Mouse (Mus musculus) granulocyte monocyte progenitor cell, adult 5-6 weeks (primary cell): ENCODE results near the gene Krt5. TPM values are rescaled to one million over a fixed set of nuclear protein-coding genes. Genes with fewer than 3 reads are reported as not detected.

Experiments
- total RNA-seq, 2 experiments: library from RNA; stranded (forward) in 1 of 2; stranded (reverse) in 1 of 2; fragments of 200-712, 200-1000 nt in 1 of 2; fragments of >200 nt in 1 of 2; fragmentation: Nextera tagmentation in 1 of 2; gene quantifications; 2 replicates each; pipeline ENCODE4 v1.2.3; 2014 to 2017

The Krt5 gene
- total RNA-seq, 2 experiments from 2014 or later, result not detected

Other genes with a start within 250 kb of the Krt5 start
- gene Krt81, start 249.1 kb downstream of the Krt5 start, total RNA-seq (2014; fragmentation: Nextera tagmentation), result not detected in 2 replicates
- not detected in 2 replicates for gene Krt81, start 249.1 kb downstream of the Krt5 start, total RNA-seq (2017)
- gene Krt86, start 239.4 kb downstream of the Krt5 start, total RNA-seq (2014; fragmentation: Nextera tagmentation), result not detected in 2 replicates
- not detected in 2 replicates for gene Krt86, start 239.4 kb downstream of the Krt5 start, total RNA-seq (2017)
- gene Krt83, start 221.4 kb downstream of the Krt5 start, total RNA-seq (2014; fragmentation: Nextera tagmentation), result not detected in 2 replicates
- gene Krt83, start 221.4 kb downstream of the Krt5 start, total RNA-seq (2017), result 0.34 TPM in 1 of 2 replicates, not detected in the other
- not detected in 2 replicates for gene Gm49425, start 195.6 kb downstream of the Krt5 start, total RNA-seq (2014; fragmentation: Nextera tagmentation)
- gene Gm49425, start 195.6 kb downstream of the Krt5 start, total RNA-seq (2017), result not detected in 2 replicates
- not detected in 2 replicates for gene Krt84, start 180.1 kb downstream of the Krt5 start, total RNA-seq (2014; fragmentation: Nextera tagmentation)
- not detected in 2 replicates for gene Krt84, start 180.1 kb downstream of the Krt5 start, total RNA-seq (2017)
- not detected in 2 replicates for gene Krt82, start 162.2 kb downstream of the Krt5 start, total RNA-seq (2014; fragmentation: Nextera tagmentation)
- not detected in 2 replicates for gene Krt82, start 162.2 kb downstream of the Krt5 start, total RNA-seq (2017)
- gene Krt90, start 149.9 kb downstream of the Krt5 start, total RNA-seq (2014; fragmentation: Nextera tagmentation), result not detected in 2 replicates
- not detected in 2 replicates for gene Krt90, start 149.9 kb downstream of the Krt5 start, total RNA-seq (2017)
- gene Krt75, start 139.0 kb downstream of the Krt5 start, total RNA-seq (2014; fragmentation: Nextera tagmentation), result not detected in 2 replicates
- gene Krt75, start 139.0 kb downstream of the Krt5 start, total RNA-seq (2017), result not detected in 2 replicates
- gene Gm5414, start 84.7 kb downstream of the Krt5 start, total RNA-seq (2014; fragmentation: Nextera tagmentation), result not detected in 2 replicates
- gene Gm5414, start 84.7 kb downstream of the Krt5 start, total RNA-seq (2017), result not detected in 2 replicates
- not detected in 2 replicates for gene Gm5478, start 65.5 kb downstream of the Krt5 start, total RNA-seq (2014; fragmentation: Nextera tagmentation)
- gene Gm5478, start 65.5 kb downstream of the Krt5 start, total RNA-seq (2017), result not detected in 2 replicates
- gene Krt6b, start 32.6 kb downstream of the Krt5 start, total RNA-seq (2014; fragmentation: Nextera tagmentation), result not detected in 2 replicates
- gene Krt6b, start 32.6 kb downstream of the Krt5 start, total RNA-seq (2017), result not detected in 2 replicates
- gene Krt6a, start 18.6 kb downstream of the Krt5 start, total RNA-seq (2014; fragmentation: Nextera tagmentation), result not detected in 2 replicates
- gene Krt6a, start 18.6 kb downstream of the Krt5 start, total RNA-seq (2017), result not detected in 2 replicates
- gene Krt71, start 30.2 kb upstream of the Krt5 start, total RNA-seq (2014; fragmentation: Nextera tagmentation), result not detected in 2 replicates
- gene Krt71, start 30.2 kb upstream of the Krt5 start, total RNA-seq (2017), result not detected in 2 replicates
- gene Krt72, start 73.6 kb upstream of the Krt5 start, total RNA-seq (2014; fragmentation: Nextera tagmentation), result not detected in 2 replicates
- gene Krt72, start 73.6 kb upstream of the Krt5 start, total RNA-seq (2017), result not detected in 2 replicates
- gene Krt73, start 89.4 kb upstream of the Krt5 start, total RNA-seq (2014; fragmentation: Nextera tagmentation), result not detected in 2 replicates
- not detected in 2 replicates for gene Krt73, start 89.4 kb upstream of the Krt5 start, total RNA-seq (2017)
- not detected in 2 replicates for gene Krt2, start 105.3 kb upstream of the Krt5 start, total RNA-seq (2014; fragmentation: Nextera tagmentation)
- gene Krt2, start 105.3 kb upstream of the Krt5 start, total RNA-seq (2017), result not detected in 2 replicates
- not detected in 2 replicates for gene Krt1, start 137.9 kb upstream of the Krt5 start, total RNA-seq (2014; fragmentation: Nextera tagmentation)
- gene Krt1, start 137.9 kb upstream of the Krt5 start, total RNA-seq (2017), result not detected in 2 replicates
- gene Krt77, start 156.8 kb upstream of the Krt5 start, total RNA-seq (2014; fragmentation: Nextera tagmentation), result not detected in 2 replicates
- not detected in 2 replicates for gene Krt77, start 156.8 kb upstream of the Krt5 start, total RNA-seq (2017)
- not detected in 2 replicates for gene Krt76, start 180.0 kb upstream of the Krt5 start, total RNA-seq (2014; fragmentation: Nextera tagmentation)
- gene Krt76, start 180.0 kb upstream of the Krt5 start, total RNA-seq (2017), result not detected in 2 replicates
- not detected in 2 replicates for gene Krt4, start 211.8 kb upstream of the Krt5 start, total RNA-seq (2014; fragmentation: Nextera tagmentation)
- gene Krt4, start 211.8 kb upstream of the Krt5 start, total RNA-seq (2017), result not detected in 2 replicates
- not detected in 2 replicates for gene Krt79, start 227.4 kb upstream of the Krt5 start, total RNA-seq (2014; fragmentation: Nextera tagmentation)
- gene Krt79, start 227.4 kb upstream of the Krt5 start, total RNA-seq (2017), result not detected in 2 replicates
- gene Krt78, start 241.4 kb upstream of the Krt5 start, total RNA-seq (2014; fragmentation: Nextera tagmentation), result not detected in 2 replicates
- not detected in 2 replicates for gene Krt78, start 241.4 kb upstream of the Krt5 start, total RNA-seq (2017)